Mouse (Mus musculus) kidney, embryonic 14.5 days (tissue): ENCODE measurements around the gene Ift74. TPM values are rescaled to one million over a fixed set of nuclear protein-coding genes. Genes with fewer than 3 reads are reported as not detected.

ENCODE experiments used
- ATAC-seq: fragments of 200-750 bp; cut with Nextera tagmentation; 2 replicates; pipeline ENCODE4 v1.8.0; 2017; ENCODE audit warnings: moderate number of reproducible peaks, mild to moderate bottlenecking, moderate TSS enrichment, moderate library complexity; ENCODE audit not compliant: low FRiP score, low TSS enrichment
- H3K27ac ChIP-seq: fragments of 300-500 bp; sonication (generic); 2 replicates; pipeline ENCODE4 v1.5.1; 2014; ENCODE audit warnings: low read depth, mild to moderate bottlenecking, low read length, moderate library complexity, mixed read lengths
- H3K27me3 ChIP-seq: fragments of 300-500 bp; sonication (generic); 2 replicates; pipeline ENCODE4 v1.6.1; 2014; ENCODE audit warnings: mild to moderate bottlenecking, low read length; ENCODE audit not compliant: control insufficient read depth, insufficient read depth
- H3K36me3 ChIP-seq: fragments of 300-500 bp; sonication (generic); 2 replicates; pipeline ENCODE4 v1.6.1; 2014; ENCODE audit warnings: low read length, mixed read lengths; ENCODE audit not compliant: control insufficient read depth, insufficient read depth
- H3K4me1 ChIP-seq: fragments of 300-500 bp; sonication (generic); 2 replicates; pipeline ENCODE4 v1.6.1; 2014; ENCODE audit warnings: low read length, mixed read lengths; ENCODE audit not compliant: control insufficient read depth, insufficient read depth
- H3K4me2 ChIP-seq: fragments of 300-500 bp; sonication (generic); replicated peaks from 2 replicates; pipeline ENCODE4 v1.6.1; 2014; ENCODE audit warnings: low read depth, mild to moderate bottlenecking, low read length
- H3K4me3 ChIP-seq: fragments of 300-500 bp; sonication (generic); 2 replicates; pipeline ENCODE4 v1.5.1; 2014; ENCODE audit warnings: mild to moderate bottlenecking, low read length
- H3K9ac ChIP-seq: fragments of 300-500 bp; sonication (generic); 2 replicates; pipeline ENCODE4 v1.6.1; 2014; ENCODE audit warnings: low read depth, mild to moderate bottlenecking, low read length, moderate library complexity
- H3K9me3 ChIP-seq: fragments of 300-500 bp; sonication (generic); 2 replicates; pipeline ENCODE4 v1.6.1; 2016; ENCODE audit warnings: low read length; ENCODE audit not compliant: control insufficient read depth
- WGBS: fragments of 180-500 bp; shearing (Covaris S2); extraction: QIAGEN DNeasy Blood & Tissue Kit; methylation state at CpG from one replicate; pipeline ENCODE4 v1.1.7; 2014; 5-methylcytosine and 5-hydroxymethylcytosine counted together
- microRNA counts: library from miRNA; unstranded; fragments of <30 nt; microRNA quantifications from one replicate; lab custom pipeline; 2017
- microRNA-seq: library from miRNA; unstranded; fragments of <30 nt; microRNA quantifications from one replicate; pipeline ENCODE4, GENCODE M21; 2016
- polyA plus RNA-seq: library from polyadenylated mRNA; unstranded; fragments of >200 nt; fragmentation: Nextera tagmentation; extraction: Ambion mirVana; gene quantifications from 2 replicates; pipeline ENCODE4 v1.2.1, GENCODE M21; 2014

Ift74 gene
- polyA plus RNA-seq, 1 experiment from 2014 or later: 51.7 TPM

DNA sequence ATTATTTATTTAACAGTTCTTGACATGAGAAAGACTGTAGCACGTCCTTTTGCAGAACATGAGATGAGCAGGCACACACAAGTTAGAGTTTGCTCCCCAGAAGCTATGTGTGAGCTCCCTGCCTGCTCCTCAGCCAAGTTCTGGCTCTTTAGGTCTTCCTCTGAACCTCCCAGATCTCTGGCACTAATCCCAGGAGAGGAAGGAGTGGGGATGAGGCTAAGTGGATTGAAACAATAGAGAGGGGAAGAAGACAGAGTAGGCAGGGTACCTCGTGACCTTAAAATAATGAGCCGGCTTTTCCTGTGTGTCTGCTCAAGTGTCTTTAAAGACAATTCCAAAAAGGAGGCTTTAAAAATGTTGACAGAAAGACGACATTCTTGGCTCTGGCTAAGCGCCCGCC lies 100.9 kb downstream of the Ift74 start:
- H3K36me3 ChIP-seq: no peaks in the 10 kb centered on the region
- 58% methylated on average over 6 of the region's 6 CpGs for WGBS
- H3K4me3 ChIP-seq: no peak overlapping the region
- H3K4me2 ChIP-seq: no peak overlapping the region
- no peaks in the 10 kb centered on the region for H3K4me1 ChIP-seq
- H3K27ac ChIP-seq: no peak overlapping the region
- no peak overlapping the region for H3K9ac ChIP-seq
- no peak for ATAC-seq
- no peaks in the 10 kb centered on the region for H3K9me3 ChIP-seq
- H3K27me3 ChIP-seq: no peaks in the 10 kb centered on the region

DNA sequence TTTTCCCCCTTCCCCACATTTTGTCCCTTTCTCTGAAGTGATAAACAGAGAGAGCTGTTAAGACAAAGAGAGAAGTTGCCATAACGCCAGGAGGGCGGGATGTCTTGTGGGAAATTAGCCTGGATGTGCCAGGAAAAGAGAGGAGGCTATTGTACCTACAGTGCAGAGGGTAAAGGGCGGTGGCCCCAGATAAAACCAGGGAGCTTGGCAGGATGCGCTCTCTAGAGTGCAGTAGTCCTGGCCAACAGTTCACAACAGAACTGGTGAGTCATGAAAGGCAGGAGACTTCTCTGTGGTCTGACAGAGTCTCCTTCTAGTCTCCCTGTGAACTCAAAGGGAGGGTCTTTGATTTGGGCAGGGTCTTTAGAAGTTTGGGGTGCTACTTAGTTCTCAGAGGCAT lies 111.5 kb downstream of the Ift74 start:
- H3K36me3 ChIP-seq: no peaks in the 10 kb centered on the region
- H3K4me2 ChIP-seq: no peak overlapping the region
- H3K4me3 ChIP-seq: no peak overlapping the region
- no peaks in the 10 kb centered on the region for H3K27me3 ChIP-seq
- no peak overlapping the region for H3K9ac ChIP-seq
- WGBS: 60% methylated on average over 4 of the region's 4 CpGs
- ATAC-seq: no peak
- H3K27ac ChIP-seq: no peak overlapping the region
- H3K4me1 ChIP-seq: no peaks in the 10 kb centered on the region
- H3K9me3 ChIP-seq: no peaks in the 10 kb centered on the region

DNA sequence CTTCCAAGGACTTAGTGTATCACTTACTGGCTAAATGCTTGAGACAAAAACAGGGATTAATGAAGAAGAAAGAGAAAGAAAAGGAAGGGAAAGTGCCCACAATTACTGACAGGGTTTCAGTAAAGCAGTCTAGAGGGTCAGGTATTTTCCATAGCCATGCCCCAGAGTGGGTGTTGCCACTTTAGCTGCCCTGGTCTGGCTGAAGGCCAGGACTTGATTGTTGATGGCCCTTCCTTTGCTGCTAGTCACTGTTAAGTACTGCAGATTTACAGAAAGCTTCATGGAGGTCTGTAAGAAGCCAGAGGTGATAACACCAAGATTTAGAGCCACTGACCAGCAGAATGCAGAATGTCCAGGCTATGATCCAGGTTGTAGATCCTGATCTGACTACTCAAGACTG lies 118.4 kb downstream of the Ift74 start:
- no peak overlapping the region for H3K9ac ChIP-seq
- H3K27ac ChIP-seq: no peak overlapping the region
- H3K27me3 ChIP-seq: no peaks in the 10 kb centered on the region
- ATAC-seq: no peak
- H3K4me3 ChIP-seq: no peak overlapping the region
- no peak overlapping the region for H3K4me2 ChIP-seq
- no peaks in the 10 kb centered on the region for H3K4me1 ChIP-seq
- H3K9me3 ChIP-seq: no peaks in the 10 kb centered on the region
- no peaks in the 10 kb centered on the region for H3K36me3 ChIP-seq

DNA sequence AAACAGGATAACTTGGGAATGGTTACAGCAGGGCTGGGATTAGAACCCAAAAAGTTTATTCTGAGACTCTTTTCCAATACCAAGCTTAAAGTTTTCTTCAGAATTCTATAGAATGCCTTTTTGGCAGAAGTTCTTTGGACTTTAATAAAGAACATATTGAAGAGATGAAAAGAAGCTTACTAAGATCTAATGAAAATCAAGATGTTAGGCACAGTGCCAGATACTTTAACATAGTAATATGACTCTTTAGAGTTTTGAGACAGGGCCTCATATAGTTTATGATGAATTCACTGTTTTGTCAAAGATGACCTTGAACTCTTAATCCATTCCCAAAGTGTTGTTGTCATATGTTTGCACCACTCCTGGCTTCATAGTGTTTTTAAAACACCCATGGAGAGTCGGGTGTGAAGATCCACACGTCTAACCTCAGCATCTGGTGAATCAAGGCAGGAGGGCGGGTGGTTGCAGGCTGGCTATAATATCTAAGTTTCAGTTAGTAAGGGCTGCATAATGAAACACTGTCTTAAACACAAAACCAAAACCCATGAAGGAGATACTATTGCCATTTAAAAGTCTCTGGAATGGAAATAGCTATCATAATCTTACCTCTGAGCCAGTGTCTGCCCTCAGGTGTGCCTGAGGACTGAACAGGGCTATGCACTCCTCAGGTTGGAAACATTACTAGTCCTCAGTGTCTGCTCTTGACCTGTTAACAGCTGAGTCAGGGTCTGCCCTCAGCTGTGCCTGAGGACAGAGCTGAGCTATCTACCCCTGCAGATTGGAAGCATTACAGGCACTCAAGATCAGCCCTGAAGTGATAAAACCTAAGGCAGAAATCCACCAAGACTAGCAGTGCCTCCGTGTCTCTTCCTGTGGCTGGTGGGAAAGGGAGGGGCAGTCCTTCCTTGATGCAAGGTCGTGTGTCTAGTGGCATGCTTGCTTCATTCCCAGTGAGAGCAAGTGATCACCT lies 123.3 kb downstream of the Ift74 start:
- Histone ChIP-seq H3K9me3 (no peaks in the 10 kb centered on the region), H3K4me2 (no peak overlapping the region), H3K4me1 (no peaks in the 10 kb centered on the region), H3K36me3 (no peaks in the 10 kb centered on the region), H3K27ac (no peak overlapping the region), H3K9ac (no peak overlapping the region), H3K27me3 (no peaks in the 10 kb centered on the region), H3K4me3 (no peak overlapping the region)
- no peak for ATAC-seq
- WGBS: 61% methylated on average over 5 of the region's 5 CpGs

DNA sequence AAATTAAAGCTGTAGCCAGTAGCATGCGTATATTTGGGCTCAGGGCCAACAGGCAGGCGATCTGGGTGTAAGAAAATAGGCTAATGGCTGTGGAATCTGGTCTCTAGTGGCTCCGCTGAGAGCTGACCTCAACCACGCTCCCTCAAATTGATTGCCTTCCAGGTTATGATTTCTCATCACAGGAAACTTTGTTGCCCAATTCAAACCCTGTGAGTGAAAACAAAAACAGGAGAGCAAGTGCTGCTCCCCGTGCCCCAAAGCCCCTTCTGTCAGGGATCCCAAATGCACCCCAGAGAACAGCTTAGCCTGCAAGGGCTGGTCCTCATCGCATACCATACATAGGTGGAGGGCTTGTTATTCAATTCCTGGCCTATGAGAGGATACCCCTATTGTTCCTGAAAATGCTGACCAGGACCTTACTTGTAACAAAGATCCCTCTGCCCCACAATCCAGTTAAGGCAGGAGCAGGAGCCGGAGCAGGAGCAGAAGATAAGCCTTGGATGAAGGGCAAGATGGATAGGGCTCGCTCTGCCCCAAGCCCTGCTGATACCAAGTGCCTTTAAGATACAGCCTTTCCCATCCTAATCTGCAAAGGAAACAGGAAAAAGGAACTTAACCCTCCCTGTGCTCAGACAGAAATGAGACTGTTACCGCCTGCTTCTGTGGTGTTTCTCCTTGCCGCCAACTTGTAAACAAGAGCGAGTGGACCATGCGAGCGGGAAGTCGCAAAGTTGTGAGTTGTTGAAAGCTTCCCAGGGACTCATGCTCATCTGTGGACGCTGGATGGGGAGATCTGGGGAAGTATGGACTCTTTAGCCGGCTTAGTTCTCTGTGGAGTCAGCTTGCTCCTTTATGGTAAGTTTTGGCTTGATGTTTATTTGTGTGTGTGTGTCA lies 124.8 kb downstream of the Ift74 start, which contains the start of gene Tek:
Tek (plus strand) TSS at position 452 of the 894 bp plus-strand sequence.
- ATAC-seq: 0 out of 2 replicates have a peak, but pooled peaks have one; percentile 46
- Histone ChIP-seq H3K9me3 (no peaks in the 10 kb centered on the region), H3K4me2 (no peak within 1 kb of the TSS; the same call in 1 of the 2 replicates), H3K9ac (no peak within 1 kb of the TSS), H3K4me3 (peak within 1 kb of the TSS; percentile 22; the same call in 1 of the 2 replicates), H3K27me3 (no peaks in the 10 kb centered on the region), H3K27ac (peak within 1 kb of the TSS; percentile 49; the same call in 1 of the 2 replicates), H3K4me1 (no peaks in the 10 kb centered on the region), H3K36me3 (no peaks in the 10 kb centered on the region)
- 64% methylated on average over 16 of the region's 16 CpGs for WGBS

DNA sequence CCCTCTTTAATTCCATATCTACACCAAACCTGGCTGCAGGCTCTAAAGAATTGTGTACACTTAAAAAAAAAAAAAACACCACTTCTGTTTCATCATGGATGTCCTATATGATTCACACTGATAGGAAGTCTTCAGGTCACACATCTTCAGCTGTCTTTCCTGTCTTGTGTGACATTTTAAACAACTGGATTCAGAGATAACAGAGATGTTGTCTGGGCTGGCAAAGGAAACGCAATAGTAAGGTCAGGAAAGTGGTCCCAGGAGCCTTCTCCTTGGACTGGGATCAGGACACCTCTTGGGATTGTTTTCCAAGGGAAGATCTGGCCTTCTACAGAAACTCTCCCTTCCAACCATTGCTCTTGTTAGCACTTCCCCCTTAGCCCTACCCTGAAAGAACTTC lies 127.5 kb downstream of the Ift74 start:
- Histone ChIP-seq H3K4me3 (no peak overlapping the region), H3K4me1 (no peaks in the 10 kb centered on the region), H3K9ac (no peak overlapping the region), H3K27ac (no peak overlapping the region), H3K27me3 (no peaks in the 10 kb centered on the region), H3K36me3 (no peaks in the 10 kb centered on the region), H3K4me2 (no peak overlapping the region; the same call in 1 of the 2 replicates), H3K9me3 (no peaks in the 10 kb centered on the region)
- no peak for ATAC-seq
- WGBS: 70% methylated on average over 1 of the region's 1 CpGs

MicroRNA genes within 50 kb of the gene (microRNA counts, 519-probe panel; counts per million panel counts)
- 6,564 counts per million, percentile 69 among the panel's probes with 10 or more counts for microRNA mmu-miR-872 (lab: Ali Mortazavi, UCI)

Small RNA genes lying within 50 kb of the gene (microRNA-seq; reads per million reads assigned to microRNA genes)
- 2,604 reads per million, percentile 86 among the genes with 10 or more reads in this experiment for gene Mir872

Other genes starting within 250 kb of the Ift74 start
- not detected in 2 replicates for gene Gm10306, start 57.9 kb upstream of the Ift74 start, polyA plus RNA-seq
- gene Caap1, start 57.7 kb upstream of the Ift74 start, polyA plus RNA-seq: 25.1 and 25.8 TPM in 2 replicates
- 57.4 and 83.2 TPM in 2 replicates for gene Plaa, start 11.2 kb upstream of the Ift74 start, polyA plus RNA-seq
- gene Lrrc19, start 35.7 kb downstream of the Ift74 start, polyA plus RNA-seq: 1.1 and 1.2 TPM in 2 replicates
- 14.1 and 29.0 TPM in 2 replicates for gene Tek, start 124.8 kb downstream of the Ift74 start, polyA plus RNA-seq